Mouse (Mus musculus) layer of hippocampus, postnatal 14 days (tissue): ENCODE results near the gene Acox1. TPM values are rescaled to one million over a fixed set of nuclear protein-coding genes. Genes with fewer than 3 reads are reported as not detected.

Experiments used
- DNase-seq, 2 experiments: peaks; one replicate each; pipeline ENCODE4 v3.0.0; 2021 to 2022; ENCODE audit warnings: low spot score in 2 of 2, mixed read lengths in 1 of 2
- total RNA-seq, 2 experiments: library from RNA; stranded (reverse); gene quantifications; 2 replicates each; pipeline ENCODE4 v1.2.3; 2021

The Acox1 gene
- total RNA-seq, 2 experiments from 2014 or later: 123 to 125 TPM

DNA sequence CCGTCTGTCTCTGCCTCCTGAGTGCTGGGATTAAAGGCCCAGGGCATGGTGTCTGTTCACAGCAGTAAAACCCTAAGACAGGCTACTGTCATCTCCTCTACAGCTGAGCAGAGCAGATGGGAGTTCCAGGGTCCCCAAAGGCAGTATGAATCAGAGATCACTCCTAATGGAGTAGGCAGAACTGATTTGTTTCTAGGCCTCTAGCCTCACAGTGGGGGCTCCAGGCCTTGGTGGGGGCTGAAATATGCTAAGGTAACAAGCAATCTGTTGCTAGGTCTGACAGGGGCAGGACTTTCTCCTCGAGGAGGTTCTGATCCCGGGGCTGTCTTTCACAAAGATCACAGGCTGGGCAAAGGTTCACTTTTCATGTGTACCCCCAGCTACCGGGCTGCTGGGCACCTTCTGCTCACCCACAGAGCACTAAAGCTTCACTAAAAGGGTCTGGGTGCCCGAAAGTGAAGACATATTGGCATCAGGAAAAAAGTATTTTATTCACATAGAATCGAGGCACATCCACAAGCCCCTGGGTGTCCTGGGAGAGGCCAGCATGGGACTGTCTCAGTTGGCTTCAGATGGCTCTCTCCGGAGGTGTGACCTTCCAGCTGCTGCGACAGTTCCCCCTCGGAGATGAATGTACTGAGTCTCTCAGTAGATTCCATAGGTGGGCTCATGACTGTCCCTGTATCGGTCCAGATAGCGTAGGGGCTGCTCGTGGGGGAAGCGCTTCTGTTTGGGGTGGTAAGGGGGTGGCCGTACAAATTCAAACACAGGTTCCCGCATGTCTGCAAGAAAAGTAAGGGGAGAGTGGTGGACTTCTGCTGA, 67.3 kb downstream of the Acox1 start:
- no peak for DNase-seq

- DNase-seq: peak; percentile 87 to 92
These were observed 68.2 kb downstream of the Acox1 start, which contains the start of gene Trim65 for GRCm38 (mm10) chr11:116130488-116131205. Trim65 (minus strand) TSS chr11:116131128.

GRCm38 (mm10) chr11:116129993-116130487, 68.8 kb downstream of the Acox1 start:
- no peak for DNase-seq

- DNase-seq: no peak
These were observed 69.6 kb downstream of the Acox1 start for GRCm38 (mm10) chr11:116129091-116129790.

DNA sequence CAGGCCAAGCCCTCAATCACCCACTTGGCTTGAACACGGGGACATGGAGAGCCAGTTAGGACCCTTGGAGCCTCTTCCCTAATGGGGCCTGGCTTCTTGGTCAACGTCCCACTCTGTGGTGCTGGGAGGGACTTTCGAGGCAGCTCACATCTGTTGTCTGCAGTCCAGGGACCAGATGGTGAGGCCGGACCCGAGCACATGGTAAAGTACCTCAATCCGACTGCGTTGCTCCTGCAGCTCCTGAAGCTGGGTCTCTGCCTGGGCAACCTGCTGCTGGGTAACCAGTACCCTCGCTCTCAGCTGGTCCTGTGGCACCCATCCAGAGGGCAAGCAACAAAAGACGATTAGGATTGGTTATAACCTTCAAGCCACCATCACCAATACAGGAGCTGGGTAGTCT, 70.9 kb downstream of the Acox1 start:
- DNase-seq: no peak

DNA sequence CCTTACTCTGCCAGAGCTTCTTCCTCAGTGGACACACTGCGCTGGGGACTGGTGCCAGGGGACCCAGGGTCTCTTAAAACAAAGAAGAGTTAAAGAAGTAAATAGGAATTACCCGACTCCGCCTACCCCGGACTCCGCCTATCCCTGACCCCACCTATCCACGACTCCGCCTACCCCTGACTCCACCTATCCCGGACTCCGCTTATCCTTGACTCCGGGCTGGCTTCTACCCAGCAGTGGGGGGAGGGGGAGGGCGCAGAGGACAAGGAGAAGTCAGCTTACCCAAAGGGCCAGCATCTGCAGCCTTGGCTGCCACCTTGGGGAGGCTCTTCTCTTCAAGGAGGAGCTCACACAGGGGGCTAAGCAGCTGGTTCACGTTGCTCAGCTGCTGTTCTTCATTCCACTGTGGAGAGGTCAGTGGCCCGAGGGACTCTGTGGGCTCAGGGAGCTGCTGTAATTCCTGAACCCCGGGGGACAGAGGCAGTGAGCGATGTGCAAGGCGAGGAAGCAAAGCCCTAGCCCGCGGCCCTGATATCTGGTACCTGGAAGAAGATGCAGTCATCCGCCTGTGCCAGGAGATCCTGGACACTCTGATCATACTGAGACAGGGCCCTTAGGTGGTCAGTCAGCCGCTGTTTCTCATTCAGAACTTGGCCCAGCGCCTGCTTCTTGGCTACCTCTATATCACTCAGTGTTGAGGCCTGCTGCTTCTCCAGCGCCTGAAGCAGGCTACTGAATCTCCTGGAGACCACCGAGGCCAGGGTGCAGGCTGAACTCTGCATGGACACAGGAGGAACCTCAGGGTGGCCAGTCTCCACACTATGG, 71.5 kb downstream of the Acox1 start, which contains the start of gene Trim47:
Gene Trim47 (minus strand): TSS at position 55 of the 825 bp plus-strand sequence.
- DNase-seq: no peak

- no peak for DNase-seq
These were observed 72.6 kb downstream of the Acox1 start for GRCm38 (mm10) chr11:116126261-116126660.

Other genes with a start within 250 kb of the Acox1 start
- gene Itgb4, start 224.3 kb downstream of the Acox1 start, total RNA-seq: 1 to 10 TPM; 1.4 to 2.2 TPM
- gene Galk1, start 186.3 kb downstream of the Acox1 start, total RNA-seq: 10 to 100 TPM; 14.6 to 16.9 TPM
- gene H3f3b, start 171.1 kb downstream of the Acox1 start, total RNA-seq: 100 to 1,000 TPM; 338 to 355 TPM
- gene Unk, start 168.7 kb downstream of the Acox1 start, total RNA-seq: 10 to 100 TPM; 22.0 to 25.3 TPM
- 1 to 10 TPM; 1.3 to 2.1 TPM for gene Unc13d, start 121.1 kb downstream of the Acox1 start, total RNA-seq
- 100 to 1,000 TPM; 287 to 295 TPM for gene Wbp2, start 112.0 kb downstream of the Acox1 start, total RNA-seq
- gene Trim47, start 71.8 kb downstream of the Acox1 start, total RNA-seq: 1 to 10 TPM; 5.7 to 7.8 TPM
- 1 to 10 TPM; 6.0 to 6.6 TPM for gene Trim65, start 67.9 kb downstream of the Acox1 start, total RNA-seq
- gene Mrpl38, start 60.2 kb downstream of the Acox1 start, total RNA-seq: 10 to 100 TPM; 55.3 to 63.7 TPM
- gene Fbf1, start 30.9 kb downstream of the Acox1 start, total RNA-seq: 100 to 1,000 TPM in 1 of 2 experiments, 10 to 100 TPM in 1; 87.9 to 102 TPM
- 10 to 100 TPM; 42.9 to 53.7 TPM for gene Ten1, start 190 bp downstream of the Acox1 start, total RNA-seq
- under 1 TPM; 0.44 to 0.72 TPM for gene Evpl, start 39.0 kb upstream of the Acox1 start, total RNA-seq
- gene Srp68, start 75.2 kb upstream of the Acox1 start, total RNA-seq: 10 to 100 TPM; 52.0 to 55.7 TPM
- not detected for gene Galr2, start 81.9 kb upstream of the Acox1 start, total RNA-seq
- gene Exoc7, start 108.2 kb upstream of the Acox1 start, total RNA-seq: 10 to 100 TPM; 76.5 to 77.8 TPM
- gene Foxj1, start 136.4 kb upstream of the Acox1 start, total RNA-seq: 10 to 100 TPM in 1 of 2 experiments, 1 to 10 TPM in 1; 6.9 to 13.4 TPM
- 100 to 1,000 TPM; 236 to 242 TPM for gene Rnf157, start 214.0 kb upstream of the Acox1 start, total RNA-seq
- gene Ubald2, start 235.0 kb upstream of the Acox1 start, total RNA-seq: 10 to 100 TPM; 38.7 to 41.4 TPM